26 mouse cellular contexts compared by ENCODE assay signal in the genomic region with DNA sequence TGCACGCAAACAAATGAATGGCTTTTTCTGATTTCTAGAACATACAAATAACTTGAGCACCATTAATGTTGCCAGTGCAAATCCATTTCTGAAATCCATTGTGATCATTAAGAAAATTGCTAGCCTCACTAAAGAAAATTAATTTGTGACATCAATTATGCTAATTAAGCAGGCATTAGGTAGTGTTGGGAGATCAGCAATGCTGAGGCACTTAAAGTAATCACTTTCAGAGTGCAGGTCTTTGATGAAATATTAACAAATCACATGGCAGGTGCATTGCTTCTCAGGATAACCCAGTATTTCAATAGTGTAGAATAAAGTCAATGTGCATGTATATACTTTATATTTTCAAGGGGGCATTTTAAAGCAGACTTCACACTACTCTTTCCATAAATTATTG.
DNase-seq lines count a peak whose midpoint lies in the region; ATAC-seq and TF ChIP-seq lines count a peak whose summit lies in the region.
"Had no signal": no experiment of that assay in that cellular context is flagged by ENCODE, and none has a peak within 500 bp of the region (broad histone marks: within the 10 kb centered on the region; RNA-seq: fewer than 3 reads in every experiment).

No protein-coding gene starts in this region.

- H3K27ac ChIP-seq in forebrain, embryonic 14.5 days (ENCODE audit: low read depth, low read length), result no peak overlapping the region
- no peak overlapping the region for H3K27ac ChIP-seq in forebrain, embryonic 15.5 days (replicated peaks)
- no peak overlapping the region for H3K27ac ChIP-seq in midbrain, embryonic 12.5 days (replicated peaks)
- no peak overlapping the region for H3K27ac ChIP-seq in midbrain, embryonic 10.5 days (replicated peaks)
- H3K27ac ChIP-seq in midbrain, embryonic 14.5 days (replicated peaks; ENCODE audit: low read depth, low read length), result no peak overlapping the region
- H3K27ac ChIP-seq: embryonic facial prominence, embryonic 10.5 days; embryonic facial prominence, embryonic 13.5 days; heart, embryonic 15.5 days; hindbrain, embryonic 10.5 days; hindbrain, embryonic 14.5 days had no signal

- no peaks in the 10 kb centered on the region for H3K4me1 ChIP-seq in forebrain, embryonic 14.5 days (ENCODE audit: control insufficient read depth, insufficient read depth, low read length)
- no peaks in the 10 kb centered on the region for H3K4me1 ChIP-seq in forebrain, embryonic 15.5 days
- H3K4me1 ChIP-seq in midbrain, embryonic 12.5 days, result no peaks in the 10 kb centered on the region
- peaks cover 3% of the 10 kb centered on the region; the same call in 1 of the 2 replicates for H3K4me1 ChIP-seq in midbrain, embryonic 10.5 days
- H3K4me1 ChIP-seq in midbrain, embryonic 14.5 days (ENCODE audit: control insufficient read depth, insufficient read depth, low read length), result 0 out of 2 replicates have a peak, but pooled peaks cover 4% of the 10 kb centered on the region
- no peaks in the 10 kb centered on the region for H3K4me1 ChIP-seq in lung, adult 2 months (ENCODE audit: control insufficient read depth, insufficient read depth, low read length)
- H3K4me1 ChIP-seq: embryonic facial prominence, embryonic 10.5 days; embryonic facial prominence, embryonic 13.5 days; heart, embryonic 12.5 days; heart, embryonic 15.5 days; hindbrain, embryonic 10.5 days had no signal

- no peak for TF ChIP-seq POLR2A in brain, embryonic 14.5 days (IDR thresholded peaks at IDR 0.05; ENCODE audit: borderline replicate concordance, extremely low read depth, insufficient read depth, insufficient read length, poor library complexity, severe bottlenecking)
- no peak for TF ChIP-seq POLR2A in lung, adult 2 months (IDR thresholded peaks at IDR 0.05; ENCODE audit: borderline replicate concordance, extremely low read depth, low read depth, low read length)

- no peak overlapping the region for H3K4me3 ChIP-seq in forebrain, embryonic 14.5 days (ENCODE audit: low read depth, low read length)
- no peak overlapping the region for H3K4me3 ChIP-seq in forebrain, embryonic 15.5 days
- H3K4me3 ChIP-seq in midbrain, embryonic 12.5 days, result no peak overlapping the region
- no peak overlapping the region for H3K4me3 ChIP-seq in midbrain, embryonic 10.5 days
- no peak overlapping the region for H3K4me3 ChIP-seq in midbrain, embryonic 14.5 days (replicated peaks; ENCODE audit: low read depth, low read length)
- no peak overlapping the region for H3K4me3 ChIP-seq in lung, adult 2 months (replicated peaks; ENCODE audit: extremely low read depth, low read depth, low read length)
- H3K4me3 ChIP-seq: embryonic facial prominence, embryonic 10.5 days; embryonic facial prominence, embryonic 13.5 days; erythroblast, embryonic 14.5 days; heart, embryonic 12.5 days; heart, embryonic 15.5 days; hindbrain, embryonic 10.5 days had no signal

- H3K4me2 ChIP-seq in forebrain, embryonic 14.5 days (ENCODE audit: low read length), result no peak overlapping the region
- H3K4me2 ChIP-seq in forebrain, embryonic 15.5 days (replicated peaks), result no peak overlapping the region
- H3K4me2 ChIP-seq in midbrain, embryonic 12.5 days (replicated peaks), result no peak overlapping the region
- H3K4me2 ChIP-seq in midbrain, embryonic 14.5 days (ENCODE audit: low read length), result no peak overlapping the region
- H3K4me2 ChIP-seq: embryonic facial prominence, embryonic 13.5 days; heart, embryonic 12.5 days; heart, embryonic 15.5 days; hindbrain, embryonic 14.5 days had no signal

- no peaks in the 10 kb centered on the region for H3K36me3 ChIP-seq in forebrain, embryonic 14.5 days (ENCODE audit: control insufficient read depth, insufficient read depth, low read length)
- H3K36me3 ChIP-seq in forebrain, embryonic 15.5 days, result no peaks in the 10 kb centered on the region
- no peaks in the 10 kb centered on the region for H3K36me3 ChIP-seq in midbrain, embryonic 12.5 days
- H3K36me3 ChIP-seq in midbrain, embryonic 10.5 days, result no peaks in the 10 kb centered on the region
- H3K36me3 ChIP-seq in midbrain, embryonic 14.5 days (ENCODE audit: control insufficient read depth, insufficient read depth, low read length), result no peaks in the 10 kb centered on the region
- H3K36me3 ChIP-seq: embryonic facial prominence, embryonic 10.5 days; embryonic facial prominence, embryonic 13.5 days; heart, embryonic 12.5 days; heart, embryonic 15.5 days; hindbrain, embryonic 10.5 days had no signal

- peak; percentile 34; the same call in 1 of the 2 replicates for ATAC-seq in forebrain, embryonic 14.5 days
- ATAC-seq in forebrain, embryonic 15.5 days (replicated peaks), result no peak
- ATAC-seq in midbrain, embryonic 12.5 days (ENCODE audit: low FRiP score, low read depth), result 0 out of 2 replicates have a peak, but pooled peaks have one; percentile 58
- ATAC-seq in midbrain, embryonic 14.5 days (ENCODE audit: low FRiP score, low TSS enrichment), result no peak; the same call in 1 of the 2 replicates
- ATAC-seq: CD4-positive, CD25-positive, alpha-beta regulatory T cell, adult 4 months had no signal

- DNase-seq in forebrain, embryonic 14.5 days (ENCODE audit: low spot score), result peak; percentile 18
- DNase-seq in midbrain, embryonic 10.5 days (ENCODE audit: low spot score), result no peak
- DNase-seq in brain, embryonic 14.5 days (ENCODE audit: low read depth), result peak; percentile 44
- peak; percentile 8 for DNase-seq in midbrain, embryonic 14.5 days
- DNase-seq in lung, adult 2 months, result no peak
- DNase-seq: adrenal gland, adult 2 months; adrenal gland, postnatal 14 days; cerebellum, adult 11-12 months; cerebellum, adult 8-10 months; cerebellum, postnatal 10 days; cerebellum, postnatal 36 days; embryo, embryonic 11 days; gastrocnemius, postnatal 25 days; heart, adult 18-20 months; heart, postnatal 10 days; heart, postnatal 36 days had no signal

- 55% methylated on average over 1 of the region's 1 CpGs for WGBS in forebrain, embryonic 14.5 days
- WGBS in forebrain, embryonic 15.5 days, result 31% methylated on average over 1 of the region's 1 CpGs
- 59% methylated on average over 1 of the region's 1 CpGs for WGBS in midbrain, embryonic 12.5 days
- 91% methylated on average over 1 of the region's 1 CpGs for WGBS in midbrain, embryonic 10.5 days
- 19% methylated on average over 1 of the region's 1 CpGs for WGBS in midbrain, embryonic 14.5 days
- WGBS in lung, adult 2 months, result 92% methylated on average over 1 of the region's 1 CpGs

- no peak for TF ChIP-seq CTCF in brain, embryonic 14.5 days (IDR thresholded peaks at IDR 0.05; ENCODE audit: borderline replicate concordance, extremely low read depth, insufficient read depth, insufficient read length)
- no peak for TF ChIP-seq CTCF in lung, adult 2 months (IDR thresholded peaks at IDR 0.05; ENCODE audit: insufficient read depth, low read length)

- no peaks in the 10 kb centered on the region for H3K9me3 ChIP-seq in forebrain, embryonic 14.5 days (replicated peaks; ENCODE audit: control insufficient read depth, low read length)
- H3K9me3 ChIP-seq in forebrain, embryonic 15.5 days, result no peaks in the 10 kb centered on the region
- H3K9me3 ChIP-seq in midbrain, embryonic 12.5 days, result no peaks in the 10 kb centered on the region
- no peaks in the 10 kb centered on the region for H3K9me3 ChIP-seq in midbrain, embryonic 10.5 days (replicated peaks)
- H3K9me3 ChIP-seq in midbrain, embryonic 14.5 days (ENCODE audit: control insufficient read depth, low read length), result no peaks in the 10 kb centered on the region
- H3K9me3 ChIP-seq: embryonic facial prominence, embryonic 10.5 days; embryonic facial prominence, embryonic 13.5 days; heart, embryonic 12.5 days; heart, embryonic 15.5 days; hindbrain, embryonic 10.5 days had no signal

- H3K9ac ChIP-seq in forebrain, embryonic 14.5 days (ENCODE audit: low read length), result no peak overlapping the region
- no peak overlapping the region for H3K9ac ChIP-seq in forebrain, embryonic 15.5 days (replicated peaks)
- H3K9ac ChIP-seq in midbrain, embryonic 12.5 days (replicated peaks), result no peak overlapping the region
- no peak overlapping the region for H3K9ac ChIP-seq in midbrain, embryonic 14.5 days (replicated peaks; ENCODE audit: low read length)
- H3K9ac ChIP-seq: embryonic facial prominence, embryonic 13.5 days; heart, embryonic 12.5 days; heart, embryonic 15.5 days; hindbrain, embryonic 14.5 days had no signal

- no peaks in the 10 kb centered on the region for H3K27me3 ChIP-seq in forebrain, embryonic 14.5 days (replicated peaks; ENCODE audit: control insufficient read depth, insufficient read depth, low read length)
- no peaks in the 10 kb centered on the region for H3K27me3 ChIP-seq in forebrain, embryonic 15.5 days
- no peaks in the 10 kb centered on the region for H3K27me3 ChIP-seq in midbrain, embryonic 12.5 days
- no peaks in the 10 kb centered on the region for H3K27me3 ChIP-seq in midbrain, embryonic 10.5 days (ENCODE audit: low read depth, poor library complexity, severe bottlenecking)
- no peaks in the 10 kb centered on the region for H3K27me3 ChIP-seq in midbrain, embryonic 14.5 days (ENCODE audit: control insufficient read depth, insufficient read depth, low read length)
- H3K27me3 ChIP-seq: embryonic facial prominence, embryonic 13.5 days; heart, embryonic 12.5 days; heart, embryonic 15.5 days had no signal

Comparison
In these comparisons a context has a peak if more than half of its experiments do, and no peak if none do; other contexts are left out.
1. ATAC-seq: peak in forebrain, embryonic 14.5 days (single experiment) and midbrain, embryonic 12.5 days (single experiment); none in forebrain, embryonic 15.5 days (single experiment) and midbrain, embryonic 14.5 days (single experiment).
2. DNase-seq: peak in forebrain, embryonic 14.5 days (single experiment), brain, embryonic 14.5 days (single experiment) and midbrain, embryonic 14.5 days (single experiment); none in midbrain, embryonic 10.5 days (single experiment) and lung, adult 2 months (single experiment).